Mouse (Mus musculus): Measurements from ENCODE around the gene Sh3rf3. TPM values are rescaled to one million over a fixed set of nuclear protein-coding genes. Genes with fewer than 3 reads are reported as not detected.

The Sh3rf3 gene
- polyA plus RNA-seq, 1 experiment from 2014 or later = 2.0 TPM

GRCm38 (mm10) chr10:58949770-58950638 is 136.8 kb downstream of the Sh3rf3 start:
- Histone ChIP-seq H3K4me1 (ENCODE audit: insufficient read depth, low read depth, low read length) (no peaks in the 10 kb centered on the region), H3K4me3 (ENCODE audit: low read depth, low read length) (no peak overlapping the region), H3K9me3 (ENCODE audit: low read length) (no peaks in the 10 kb centered on the region), H3K36me3 (ENCODE audit: insufficient read depth, low read length) (no peaks in the 10 kb centered on the region), H3K27me3 (replicated peaks; ENCODE audit: insufficient read depth, low read length) (no peaks in the 10 kb centered on the region), H3K4me2 (replicated peaks; ENCODE audit: low read depth, low read length) (no peak overlapping the region), H3K9ac (replicated peaks; ENCODE audit: low read depth) (no peak overlapping the region), H3K27ac (ENCODE audit: low read length) (no peak overlapping the region)
- ATAC-seq = peak; percentile 25
- TF ChIP-seq EP300 (IDR thresholded peaks at IDR 0.05) = no peak
- TF ChIP-seq CTCF (IDR thresholded peaks at IDR 0.05) = no peak
- DNase-seq (ENCODE audit: low spot score) = peak; percentile 43
- 50% methylated on average over 11 of the region's 11 CpGs for WGBS

GRCm38 (mm10) chr10:58960193-58960592 is 147.0 kb downstream of the Sh3rf3 start:
- 78% methylated on average over 4 of the region's 4 CpGs for WGBS
- H3K27me3 ChIP-seq (replicated peaks; ENCODE audit: insufficient read depth, low read length) = no peaks in the 10 kb centered on the region
- TF ChIP-seq CTCF (IDR thresholded peaks at IDR 0.05) = no peak
- no peak for TF ChIP-seq EP300 (IDR thresholded peaks at IDR 0.05)

GRCm38 (mm10) chr10:58968236-58968635 is 155.1 kb downstream of the Sh3rf3 start:
- H3K9ac ChIP-seq (replicated peaks; ENCODE audit: low read depth) = no peak overlapping the region
- no peaks in the 10 kb centered on the region; the same call in 1 of the 2 replicates for H3K4me1 ChIP-seq (ENCODE audit: insufficient read depth, low read depth, low read length)
- no peaks in the 10 kb centered on the region for H3K9me3 ChIP-seq (ENCODE audit: low read length)
- DNase-seq (ENCODE audit: low spot score) (no peak), ATAC-seq (no peak)
- no peaks in the 10 kb centered on the region for H3K27me3 ChIP-seq (replicated peaks; ENCODE audit: insufficient read depth, low read length)
- no peak overlapping the region for H3K4me3 ChIP-seq (ENCODE audit: low read depth, low read length)
- no peak overlapping the region for H3K27ac ChIP-seq (ENCODE audit: low read length)
- WGBS = 46% methylated on average over 4 of the region's 4 CpGs
- H3K4me2 ChIP-seq (replicated peaks; ENCODE audit: low read depth, low read length) = no peak overlapping the region
- TF ChIP-seq CTCF (IDR thresholded peaks at IDR 0.05) (no peak), EP300 (IDR thresholded peaks at IDR 0.05) (no peak)
- no peaks in the 10 kb centered on the region for H3K36me3 ChIP-seq (ENCODE audit: insufficient read depth, low read length)

More at GRCm38 (mm10) chr10:58960193-58960592, 147.0 kb downstream of the Sh3rf3 start:
- ATAC-seq (no peak), DNase-seq (ENCODE audit: low spot score) (no peak)
- H3K27ac ChIP-seq (ENCODE audit: low read length) = no peak overlapping the region
- no peaks in the 10 kb centered on the region for H3K9me3 ChIP-seq (ENCODE audit: low read length)
- no peak overlapping the region for H3K4me3 ChIP-seq (ENCODE audit: low read depth, low read length)
- H3K4me2 ChIP-seq (replicated peaks; ENCODE audit: low read depth, low read length) = no peak overlapping the region
- no peaks in the 10 kb centered on the region for H3K4me1 ChIP-seq (ENCODE audit: insufficient read depth, low read depth, low read length)
- H3K9ac ChIP-seq (replicated peaks; ENCODE audit: low read depth) = no peak overlapping the region
- no peaks in the 10 kb centered on the region for H3K36me3 ChIP-seq (ENCODE audit: insufficient read depth, low read length)

GRCm38 (mm10) chr10:58969351-58969750 is 156.2 kb downstream of the Sh3rf3 start:
- DNase-seq (ENCODE audit: low spot score) (no peak), ATAC-seq (no peak)
- TF ChIP-seq EP300 (IDR thresholded peaks at IDR 0.05) (no peak), CTCF (IDR thresholded peaks at IDR 0.05) (no peak)
- 85% methylated on average over 5 of the region's 5 CpGs for WGBS
- H3K4me2 ChIP-seq (replicated peaks; ENCODE audit: low read depth, low read length) = no peak overlapping the region
- no peaks in the 10 kb centered on the region; the same call in 1 of the 2 replicates for H3K4me1 ChIP-seq (ENCODE audit: insufficient read depth, low read depth, low read length)
- no peaks in the 10 kb centered on the region for H3K36me3 ChIP-seq (ENCODE audit: insufficient read depth, low read length)
- H3K4me3 ChIP-seq (ENCODE audit: low read depth, low read length) = no peak overlapping the region
- no peaks in the 10 kb centered on the region for H3K27me3 ChIP-seq (replicated peaks; ENCODE audit: insufficient read depth, low read length)
- H3K27ac ChIP-seq (ENCODE audit: low read length) = no peak overlapping the region
- H3K9me3 ChIP-seq (ENCODE audit: low read length) = no peaks in the 10 kb centered on the region
- no peak overlapping the region for H3K9ac ChIP-seq (replicated peaks; ENCODE audit: low read depth)

GRCm38 (mm10) chr10:58972115-58972514 is 159.0 kb downstream of the Sh3rf3 start:
- no peak overlapping the region for H3K4me2 ChIP-seq (replicated peaks; ENCODE audit: low read depth, low read length)
- peak overlapping the region; percentile 55 for H3K27ac ChIP-seq (ENCODE audit: low read length)
- no peaks in the 10 kb centered on the region for H3K36me3 ChIP-seq (ENCODE audit: insufficient read depth, low read length)
- WGBS = 65% methylated on average over 1 of the region's 1 CpGs
- TF ChIP-seq CTCF (IDR thresholded peaks at IDR 0.05) (no peak), EP300 (IDR thresholded peaks at IDR 0.05) (peak; percentile 97)
- peak; percentile 90 for DNase-seq (ENCODE audit: low spot score)
- H3K27me3 ChIP-seq (replicated peaks; ENCODE audit: insufficient read depth, low read length) = no peaks in the 10 kb centered on the region
- no peak overlapping the region for H3K4me3 ChIP-seq (ENCODE audit: low read depth, low read length)
- peak; percentile 98 for ATAC-seq
- no peak overlapping the region for H3K9ac ChIP-seq (replicated peaks; ENCODE audit: low read depth)
- no peaks in the 10 kb centered on the region; the same call in 1 of the 2 replicates for H3K4me1 ChIP-seq (ENCODE audit: insufficient read depth, low read depth, low read length)
- no peaks in the 10 kb centered on the region for H3K9me3 ChIP-seq (ENCODE audit: low read length)

GRCm38 (mm10) chr10:58974138-58974537 is 161.0 kb downstream of the Sh3rf3 start:
- no peaks in the 10 kb centered on the region; the same call in 1 of the 2 replicates for H3K4me1 ChIP-seq (ENCODE audit: insufficient read depth, low read depth, low read length)
- H3K27me3 ChIP-seq (replicated peaks; ENCODE audit: insufficient read depth, low read length) = no peaks in the 10 kb centered on the region
- TF ChIP-seq EP300 (IDR thresholded peaks at IDR 0.05) (no peak), CTCF (IDR thresholded peaks at IDR 0.05) (no peak)
- ATAC-seq = peak; percentile 18; the same call in 1 of the 2 replicates
- H3K4me3 ChIP-seq (ENCODE audit: low read depth, low read length) = no peak overlapping the region
- DNase-seq (ENCODE audit: low spot score) = peak; percentile 25
- peak overlapping the region; percentile 26; the same call in 1 of the 2 replicates for H3K27ac ChIP-seq (ENCODE audit: low read length)
- H3K9ac ChIP-seq (replicated peaks; ENCODE audit: low read depth) = no peak overlapping the region
- no peaks in the 10 kb centered on the region for H3K36me3 ChIP-seq (ENCODE audit: insufficient read depth, low read length)
- 25% methylated on average over 5 of the region's 5 CpGs for WGBS
- H3K4me2 ChIP-seq (replicated peaks; ENCODE audit: low read depth, low read length) = no peak overlapping the region
- no peaks in the 10 kb centered on the region for H3K9me3 ChIP-seq (ENCODE audit: low read length)
